Mouse (Mus musculus): ENCODE measurements around the gene Farp1.

GRCm38 (mm10) chr14:121059266-121059665 is 24.3 kb downstream of the Farp1 start:
- TF ChIP-seq CTCF (IDR thresholded peaks at IDR 0.05; ENCODE audit: low read depth, low read length) (no peak), GATA1 (IDR thresholded peaks at IDR 0.05; ENCODE audit: borderline replicate concordance, low read length) (no peak), POLR2AphosphoS5 (IDR thresholded peaks at IDR 0.05; ENCODE audit: insufficient replicate concordance, low read depth, low read length) (no peak), TAL1 (conservative IDR thresholded peaks at IDR 0.05; ENCODE audit: low read depth, low read length) (no peak)

Data from G1E (cell line).